Mouse (Mus musculus) lung, postnatal 14 days (tissue): ENCODE data around the gene Trappc10.

Experiments
- DNase-seq: peaks from one replicate; pipeline ENCODE4 v3.0.0; 2021

Trappc10 gene

GRCm38 (mm10) chr10:78244438-78245224, at the start of gene Trappc10:
Gene Trappc10, minus strand, starts transcription at chr10:78244641.
- DNase-seq, result peak; percentile 87

GRCm38 (mm10) chr10:78293576-78293975, 49.1 kb upstream of the Trappc10 start:
- DNase-seq, result no peak

GRCm38 (mm10) chr10:78292381-78292780, 47.9 kb upstream of the Trappc10 start:
- no peak for DNase-seq

GRCm38 (mm10) chr10:78290730-78291535, 46.5 kb upstream of the Trappc10 start:
- no peak for DNase-seq

- no peak for DNase-seq
Measured at GRCm38 (mm10) chr10:78288896-78289295, 44.5 kb upstream of the Trappc10 start.

GRCm38 (mm10) chr10:78288135-78288534, 43.7 kb upstream of the Trappc10 start:
- no peak for DNase-seq

- no peak for DNase-seq
Measured at GRCm38 (mm10) chr10:78287465-78288132, 43.2 kb upstream of the Trappc10 start.

- no peak for DNase-seq
Measured at GRCm38 (mm10) chr10:78285959-78286358, 41.5 kb upstream of the Trappc10 start.

GRCm38 (mm10) chr10:78285409-78285808, 41.0 kb upstream of the Trappc10 start:
- no peak for DNase-seq

- DNase-seq, result no peak
Measured at GRCm38 (mm10) chr10:78284812-78285211, 40.4 kb upstream of the Trappc10 start.

- DNase-seq, result no peak
Measured at GRCm38 (mm10) chr10:78282411-78282810, 38.0 kb upstream of the Trappc10 start.

GRCm38 (mm10) chr10:78280486-78280885, 36.0 kb upstream of the Trappc10 start:
- no peak for DNase-seq

GRCm38 (mm10) chr10:78279210-78279609, 34.8 kb upstream of the Trappc10 start:
- DNase-seq, result peak; percentile 58

GRCm38 (mm10) chr10:78277835-78278234, 33.4 kb upstream of the Trappc10 start:
- no peak for DNase-seq

- no peak for DNase-seq
Measured at GRCm38 (mm10) chr10:78276242-78276641, 31.8 kb upstream of the Trappc10 start.

GRCm38 (mm10) chr10:78272932-78273331, 28.5 kb upstream of the Trappc10 start:
- peak; percentile 19 for DNase-seq

- no peak for DNase-seq
Measured at GRCm38 (mm10) chr10:78265881-78266280, 21.4 kb upstream of the Trappc10 start.

- no peak for DNase-seq
Measured at GRCm38 (mm10) chr10:78264735-78265134, 20.3 kb upstream of the Trappc10 start.

GRCm38 (mm10) chr10:78260916-78261650, 16.6 kb upstream of the Trappc10 start:
- no peak for DNase-seq

GRCm38 (mm10) chr10:78260322-78260721, 15.9 kb upstream of the Trappc10 start:
- no peak for DNase-seq

GRCm38 (mm10) chr10:78259702-78260101, 15.3 kb upstream of the Trappc10 start:
- DNase-seq, result no peak

- DNase-seq, result no peak
Measured at GRCm38 (mm10) chr10:78259230-78259629, 14.8 kb upstream of the Trappc10 start.
